Comparison of ENCODE assay signal across 14 mouse cellular contexts in the genomic region with DNA sequence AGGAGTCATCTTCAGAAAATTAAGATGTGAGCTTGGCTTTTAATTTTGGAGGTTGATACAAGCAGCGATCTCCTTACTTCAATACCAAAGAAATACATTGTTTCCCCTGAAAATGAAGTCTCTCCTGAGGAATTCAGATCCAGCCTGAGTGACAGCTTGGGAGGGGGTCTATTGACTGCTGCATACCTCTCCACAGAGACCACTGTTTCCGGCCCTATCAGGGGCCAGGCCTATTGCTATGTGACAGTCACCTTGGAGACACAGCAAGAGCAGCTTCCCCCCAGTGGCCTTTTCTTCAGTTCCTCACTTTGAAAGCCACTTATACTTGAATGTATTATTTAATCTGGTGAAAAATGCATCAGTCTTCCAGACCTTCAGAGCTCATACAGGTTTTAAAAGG.
DNase-seq lines count a peak whose midpoint lies in the region; ATAC-seq lines count a peak whose summit lies in the region.
"Had no signal": no experiment of that assay in that cellular context is flagged by ENCODE, and none has a peak within 500 bp of the region (broad histone marks: within the 10 kb centered on the region; RNA-seq: fewer than 3 reads in every experiment).

No protein-coding gene starts in this region.

- H3K9me3 ChIP-seq in forebrain, embryonic 10.5 days = no peaks in the 10 kb centered on the region
- no peaks in the 10 kb centered on the region for H3K9me3 ChIP-seq in forebrain, embryonic 16.5 days (ENCODE audit: control insufficient read depth, low read length)
- no peaks in the 10 kb centered on the region for H3K9me3 ChIP-seq in hindbrain, embryonic 13.5 days
- H3K9me3 ChIP-seq in midbrain, embryonic 13.5 days = no peaks in the 10 kb centered on the region
- H3K9me3 ChIP-seq: liver, embryonic 13.5 days had no signal

- ATAC-seq in forebrain, embryonic 16.5 days = no peak
- ATAC-seq in hindbrain, embryonic 13.5 days (ENCODE audit: low FRiP score) = peak; percentile 81; the same call in 1 of the 2 replicates
- ATAC-seq in midbrain, embryonic 13.5 days = peak; percentile 91
- ATAC-seq: lung, postnatal 0 days had no signal

- peak; percentile 49 for DNase-seq in forebrain, embryonic 10.5 days (ENCODE audit: extremely low spot score, low spot score)
- DNase-seq in cerebellum, adult 9-10 months = no peak
- no peak for DNase-seq in left cerebral cortex, postnatal 4 days
- DNase-seq in layer of hippocampus, adult 9-10 months (ENCODE audit: low spot score) = no peak
- no peak for DNase-seq in frontal cortex, postnatal 14 days (ENCODE audit: low spot score in 2 of 2)
- DNase-seq: adrenal gland, postnatal 25 days; cerebellum, postnatal 14 days; gastrocnemius, postnatal 25 days; kidney, adult 8-10 months; liver, embryonic 13.5 days had no signal

- no peak overlapping the region for H3K4me3 ChIP-seq in forebrain, embryonic 10.5 days
- H3K4me3 ChIP-seq in forebrain, embryonic 16.5 days (replicated peaks; ENCODE audit: low read length) = no peak overlapping the region
- no peak overlapping the region for H3K4me3 ChIP-seq in hindbrain, embryonic 13.5 days
- no peak overlapping the region for H3K4me3 ChIP-seq in midbrain, embryonic 13.5 days (replicated peaks)
- H3K4me3 ChIP-seq: liver, embryonic 13.5 days had no signal

- peak overlapping the region; percentile 72 for H3K27ac ChIP-seq in forebrain, embryonic 10.5 days
- no peak overlapping the region for H3K27ac ChIP-seq in forebrain, embryonic 16.5 days (ENCODE audit: low read length)
- no peak overlapping the region for H3K27ac ChIP-seq in hindbrain, embryonic 13.5 days
- H3K27ac ChIP-seq in midbrain, embryonic 13.5 days = no peak overlapping the region
- H3K27ac ChIP-seq: liver, embryonic 13.5 days had no signal

- no peaks in the 10 kb centered on the region for H3K36me3 ChIP-seq in forebrain, embryonic 10.5 days (replicated peaks)
- H3K36me3 ChIP-seq in forebrain, embryonic 16.5 days (ENCODE audit: control insufficient read depth, insufficient read depth) = no peaks in the 10 kb centered on the region
- H3K36me3 ChIP-seq in hindbrain, embryonic 13.5 days = no peaks in the 10 kb centered on the region
- H3K36me3 ChIP-seq in midbrain, embryonic 13.5 days = no peaks in the 10 kb centered on the region
- H3K36me3 ChIP-seq: liver, embryonic 13.5 days had no signal

- no peak overlapping the region for H3K4me2 ChIP-seq in forebrain, embryonic 16.5 days (ENCODE audit: low read length)
- no peak overlapping the region for H3K4me2 ChIP-seq in hindbrain, embryonic 13.5 days
- no peak overlapping the region for H3K4me2 ChIP-seq in midbrain, embryonic 13.5 days (replicated peaks)
- H3K4me2 ChIP-seq: liver, embryonic 13.5 days had no signal

- H3K9ac ChIP-seq in forebrain, embryonic 16.5 days (replicated peaks; ENCODE audit: low read depth, low read length) = no peak overlapping the region
- no peak overlapping the region for H3K9ac ChIP-seq in hindbrain, embryonic 13.5 days
- H3K9ac ChIP-seq in midbrain, embryonic 13.5 days (replicated peaks) = no peak overlapping the region
- H3K9ac ChIP-seq: liver, embryonic 13.5 days had no signal

- peaks cover 20% of the 10 kb centered on the region for H3K4me1 ChIP-seq in forebrain, embryonic 10.5 days
- peaks cover 8% of the 10 kb centered on the region; the same call in 1 of the 2 replicates for H3K4me1 ChIP-seq in forebrain, embryonic 16.5 days (replicated peaks; ENCODE audit: control insufficient read depth, insufficient read depth, low read length)
- peaks cover 6% of the 10 kb centered on the region; the same call in 1 of the 2 replicates for H3K4me1 ChIP-seq in hindbrain, embryonic 13.5 days (replicated peaks)
- H3K4me1 ChIP-seq in midbrain, embryonic 13.5 days (replicated peaks) = peaks cover 10% of the 10 kb centered on the region
- H3K4me1 ChIP-seq: liver, embryonic 13.5 days had no signal

- intact Hi-C loops in left cerebral cortex, postnatal 4 days (cut with DNase I) = no loop called here

- H3K27me3 ChIP-seq in forebrain, embryonic 10.5 days (ENCODE audit: poor library complexity, severe bottlenecking) = no peaks in the 10 kb centered on the region
- H3K27me3 ChIP-seq in forebrain, embryonic 16.5 days (replicated peaks; ENCODE audit: control insufficient read depth, insufficient read depth, low read length) = no peaks in the 10 kb centered on the region
- H3K27me3 ChIP-seq in hindbrain, embryonic 13.5 days = no peaks in the 10 kb centered on the region
- no peaks in the 10 kb centered on the region for H3K27me3 ChIP-seq in midbrain, embryonic 13.5 days
- H3K27me3 ChIP-seq: liver, embryonic 13.5 days had no signal

- 22% methylated on average over 2 of the region's 2 CpGs for WGBS in forebrain, embryonic 10.5 days
- 8% methylated on average over 2 of the region's 2 CpGs for WGBS in forebrain, embryonic 16.5 days
- WGBS in hindbrain, embryonic 13.5 days = 21% methylated on average over 2 of the region's 2 CpGs
- WGBS in midbrain, embryonic 13.5 days = 5% methylated on average over 2 of the region's 2 CpGs
